Mouse (Mus musculus): ENCODE data around the gene Tbc1d32. TPM values are rescaled to one million over a fixed set of nuclear protein-coding genes. Genes with fewer than 3 reads are reported as not detected.

Tbc1d32 gene
- total RNA-seq, 2 experiments from 2014 or later, result 8.2 to 9.2 TPM

Other genes starting within 250 kb of the Tbc1d32 start
- gene Msl3l2, start 121.8 kb downstream of the Tbc1d32 start, total RNA-seq (2021), result 10 to 100 TPM; 11.8 to 17.7 TPM
- 100 to 1,000 TPM; 222 to 223 TPM for gene Gja1, start 148.6 kb upstream of the Tbc1d32 start, total RNA-seq (2021)

Measured in left cerebral cortex, postnatal 14 days (tissue).